9 mouse cellular contexts compared by ENCODE assay signal in the genomic region with DNA sequence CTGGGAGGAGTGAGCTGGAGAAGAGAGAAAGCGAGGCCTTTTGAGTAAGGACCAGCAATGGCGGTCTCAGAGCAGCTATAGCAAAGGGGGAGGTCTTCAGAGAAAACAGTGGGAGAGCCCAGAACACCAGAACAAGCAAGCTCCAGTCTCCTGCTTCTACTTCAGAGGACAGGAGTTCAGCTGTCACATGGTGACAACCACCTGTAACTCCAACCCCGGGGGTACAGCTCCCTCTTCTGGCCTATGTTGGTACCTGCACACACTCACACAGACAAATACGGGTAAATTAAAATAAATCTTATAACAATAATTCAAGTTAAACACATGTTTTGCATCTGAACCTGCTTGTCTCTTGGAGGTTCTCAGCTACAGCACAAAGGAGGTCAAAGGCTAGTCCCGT. TPM values are rescaled to one million over a fixed set of nuclear protein-coding genes. Genes with fewer than 3 reads are reported as not detected.
A peak's percentile ranks its signal among the peaks of the same experiment; 100 is the strongest.
DNase-seq lines count a peak whose midpoint lies in the region; ATAC-seq and TF ChIP-seq lines count a peak whose summit lies in the region.
"Had no signal": no experiment of that assay in that cellular context is flagged by ENCODE, and none has a peak within 500 bp of the region (broad histone marks: within the 10 kb centered on the region; RNA-seq: fewer than 3 reads in every experiment).

No protein-coding gene starts in this region.

- peak; percentile 81 for TF ChIP-seq CTCF in layer of hippocampus, adult 2 months (conservative IDR thresholded peaks at IDR 0.05)
- 0 out of 2 replicates have a peak, but pooled peaks have one; percentile 43 for TF ChIP-seq CTCF in G1E (IDR thresholded peaks at IDR 0.05; ENCODE audit: low read depth, low read length)
- TF ChIP-seq CTCF in intestine, postnatal 0 days (IDR thresholded peaks at IDR 0.05; ENCODE audit: low read depth), result peak; percentile 88

- H3K4me1 ChIP-seq in G1E (ENCODE audit: insufficient read depth, low read depth, low read length), result no peaks in the 10 kb centered on the region; the same call in 1 of the 2 replicates
- no peaks in the 10 kb centered on the region for H3K4me1 ChIP-seq in intestine, postnatal 0 days (replicated peaks; ENCODE audit: control insufficient read depth, insufficient read depth, low read length)

- H3K4me2 ChIP-seq in intestine, postnatal 0 days (replicated peaks; ENCODE audit: low read depth), result no peak overlapping the region

- H3K36me3 ChIP-seq in G1E (replicated peaks), result no peaks in the 10 kb centered on the region
- no peaks in the 10 kb centered on the region for H3K36me3 ChIP-seq in intestine, postnatal 0 days (ENCODE audit: control insufficient read depth, insufficient read depth)

- H3K27me3 ChIP-seq in G1E (ENCODE audit: insufficient read depth, low read length), result peaks cover 6% of the 10 kb centered on the region
- no peaks in the 10 kb centered on the region for H3K27me3 ChIP-seq in intestine, postnatal 0 days (replicated peaks; ENCODE audit: control insufficient read depth, insufficient read depth, low read length)

- H3K9me3 ChIP-seq in G1E (replicated peaks), result no peaks in the 10 kb centered on the region
- no peaks in the 10 kb centered on the region for H3K9me3 ChIP-seq in intestine, postnatal 0 days (ENCODE audit: control insufficient read depth)

- no peak for DNase-seq in layer of hippocampus, adult 2 months (ENCODE audit: low spot score in 2 of 2)
- DNase-seq in layer of hippocampus, adult 9-11 months, result no peak
- peak; percentile 20 for DNase-seq in G1E (ENCODE audit: low spot score)
- DNase-seq in c-Kit-positive CD71-positive TER-119-negative erythroid progenitor cells, embryonic 14.5 days (ENCODE audit: low read depth), result peak; percentile 34
- peak; percentile 35 for DNase-seq in lung, postnatal 14 days
- DNase-seq in thymus, postnatal 0 days (ENCODE audit: low spot score), result peak; percentile 80
- no peak for DNase-seq in right cerebral cortex, postnatal 36 days (ENCODE audit: low spot score in 2 of 2)

- no peak overlapping the region for H3K9ac ChIP-seq in intestine, postnatal 0 days (ENCODE audit: low read depth, low read length)

- no peak for ATAC-seq in G1E (ENCODE audit: extremely low read depth, insufficient number of reproducible peaks, low FRiP score, poor library complexity, severe bottlenecking)
- peak; percentile 34; the same call in 1 of the 2 replicates for ATAC-seq in intestine, postnatal 0 days

- H3K27ac ChIP-seq in layer of hippocampus, adult 2 months, result no peak overlapping the region
- no peak overlapping the region for H3K27ac ChIP-seq in intestine, postnatal 0 days (ENCODE audit: low read depth, low read length)

- H3K4me3 ChIP-seq in layer of hippocampus, adult 2 months, result no peak overlapping the region
- no peak overlapping the region for H3K4me3 ChIP-seq in G1E (ENCODE audit: low read depth, low read length)
- H3K4me3 ChIP-seq in intestine, postnatal 0 days (ENCODE audit: low read depth, low read length), result no peak overlapping the region

- whole genome bisulfite sequencing in intestine, postnatal 0 days, result 29% methylated on average over 5 of the region's 5 CpGs

RNA-seq across cellular contexts. Expression of a gene that starts 29.8 kb away (rescaled TPM):
- under 1 TPM; 0.10 to 0.20 TPM for total RNA-seq in layer of hippocampus, adult 2 months (2021)
- total RNA-seq in G1E (2014; fragmentation: Nextera tagmentation), result not detected in 2 replicates
- total RNA-seq in G1E (2017), result 0.12 TPM in 1 of 2 replicates, not detected in the other
- polyA plus RNA-seq in G1E (2012), result not detected in 2 replicates
- 1.8 and 2.3 TPM in 2 replicates for polyA plus RNA-seq in intestine, postnatal 0 days (2015; fragmentation: Nextera tagmentation; extraction: Ambion mirVana)
- 0.03 and 0.04 TPM in 2 replicates for polyA plus RNA-seq in thymus, postnatal 0 days (2015; fragmentation: Nextera tagmentation; extraction: Ambion mirVana)
- polyA plus RNA-seq: neural tube, embryonic 14.5 days had no signal

RNA-seq across cellular contexts. Expression of a gene that starts 38.1 kb away (rescaled TPM):
- total RNA-seq in layer of hippocampus, adult 2 months (2021), result 100 to 1,000 TPM; 132 to 145 TPM
- total RNA-seq in G1E (2014; fragmentation: Nextera tagmentation) (50.3 and 82.7 TPM in 2 replicates), G1E (2017) (35.4 and 42.5 TPM in 2 replicates)
- 48.9 and 74.7 TPM in 2 replicates for polyA plus RNA-seq in G1E (2012)
- 150 and 161 TPM in 2 replicates for polyA plus RNA-seq in intestine, postnatal 0 days (2015; fragmentation: Nextera tagmentation; extraction: Ambion mirVana)
- polyA plus RNA-seq in thymus, postnatal 0 days (2015; fragmentation: Nextera tagmentation; extraction: Ambion mirVana), result 141 and 156 TPM in 2 replicates

RNA-seq across cellular contexts. Expression of a gene that starts 49.8 kb away (rescaled TPM):
- 10 to 100 TPM; 73.4 to 78.8 TPM for total RNA-seq in layer of hippocampus, adult 2 months (2021)
- total RNA-seq in G1E (2014; fragmentation: Nextera tagmentation) (81.9 and 89.6 TPM in 2 replicates), G1E (2017) (50.0 and 54.0 TPM in 2 replicates)
- polyA plus RNA-seq in G1E (2012), result 11.6 and 15.6 TPM in 2 replicates
- polyA plus RNA-seq in intestine, postnatal 0 days (2015; fragmentation: Nextera tagmentation; extraction: Ambion mirVana), result 227 and 250 TPM in 2 replicates
- polyA plus RNA-seq in thymus, postnatal 0 days (2015; fragmentation: Nextera tagmentation; extraction: Ambion mirVana), result 123 and 132 TPM in 2 replicates

RNA-seq across cellular contexts. Expression of a gene that starts 50.4 kb away (rescaled TPM):
- total RNA-seq in layer of hippocampus, adult 2 months (2021), result 10 to 100 TPM; 15.0 to 16.1 TPM
- total RNA-seq in G1E (2014; fragmentation: Nextera tagmentation) (3.2 and 4.0 TPM in 2 replicates), G1E (2017) (2.2 and 5.2 TPM in 2 replicates)
- 9.5 and 11.9 TPM in 2 replicates for polyA plus RNA-seq in G1E (2012)
- 18.0 and 20.0 TPM in 2 replicates for polyA plus RNA-seq in intestine, postnatal 0 days (2015; fragmentation: Nextera tagmentation; extraction: Ambion mirVana)
- polyA plus RNA-seq in thymus, postnatal 0 days (2015; fragmentation: Nextera tagmentation; extraction: Ambion mirVana), result 7.0 and 8.7 TPM in 2 replicates

RNA-seq across cellular contexts. Expression of a gene that starts 52.9 kb away (rescaled TPM):
- 10 to 100 TPM; 15.5 to 16.7 TPM for total RNA-seq in layer of hippocampus, adult 2 months (2021)
- total RNA-seq in G1E (2014; fragmentation: Nextera tagmentation) (not detected in 2 replicates), G1E (2017) (0.33 TPM in 1 of 2 replicates, not detected in the other)
- not detected in 2 replicates for polyA plus RNA-seq in G1E (2012)
- polyA plus RNA-seq in intestine, postnatal 0 days (2015; fragmentation: Nextera tagmentation; extraction: Ambion mirVana), result 535 and 618 TPM in 2 replicates
- 0.70 and 0.71 TPM in 2 replicates for polyA plus RNA-seq in thymus, postnatal 0 days (2015; fragmentation: Nextera tagmentation; extraction: Ambion mirVana)

Comparison
In these comparisons a context has a peak if more than half of its experiments do, and no peak if none do; other contexts are left out.
1. DNase-seq: peak in G1E (single experiment), c-Kit-positive CD71-positive TER-119-negative erythroid progenitor cells, embryonic 14.5 days (single experiment), lung, postnatal 14 days (single experiment) and thymus, postnatal 0 days (single experiment); none in layer of hippocampus, adult 2 months (0 of 2), layer of hippocampus, adult 9-11 months (single experiment) and right cerebral cortex, postnatal 36 days (0 of 2).
2. Peak in every context shown above with its lines, with median percentiles within 50 percentile points of each other: CTCF ChIP-seq.